Mouse (Mus musculus): ENCODE measurements around the gene Gm10306.

GRCm38 (mm10) chr4:94556265-94557054 lies at the start of gene Gm10306, which contains the start of gene Caap1:
- TF ChIP-seq CTCF (IDR thresholded peaks at IDR 0.05; ENCODE audit: insufficient read depth, low read depth, low read length), result no peak
- peak; percentile 97 for TF ChIP-seq POLR2A (IDR thresholded peaks at IDR 0.05; ENCODE audit: insufficient read depth, low read depth, low read length)

All from olfactory bulb, adult 2 months (tissue).